Mouse (Mus musculus): ENCODE data around the gene Ppp4r1. TPM values are rescaled to one million over a fixed set of nuclear protein-coding genes. Genes with fewer than 3 reads are reported as not detected.

Gene Ppp4r1
- polyA plus RNA-seq, 1 experiment from 2014 or later: 25.0 TPM

DNA sequence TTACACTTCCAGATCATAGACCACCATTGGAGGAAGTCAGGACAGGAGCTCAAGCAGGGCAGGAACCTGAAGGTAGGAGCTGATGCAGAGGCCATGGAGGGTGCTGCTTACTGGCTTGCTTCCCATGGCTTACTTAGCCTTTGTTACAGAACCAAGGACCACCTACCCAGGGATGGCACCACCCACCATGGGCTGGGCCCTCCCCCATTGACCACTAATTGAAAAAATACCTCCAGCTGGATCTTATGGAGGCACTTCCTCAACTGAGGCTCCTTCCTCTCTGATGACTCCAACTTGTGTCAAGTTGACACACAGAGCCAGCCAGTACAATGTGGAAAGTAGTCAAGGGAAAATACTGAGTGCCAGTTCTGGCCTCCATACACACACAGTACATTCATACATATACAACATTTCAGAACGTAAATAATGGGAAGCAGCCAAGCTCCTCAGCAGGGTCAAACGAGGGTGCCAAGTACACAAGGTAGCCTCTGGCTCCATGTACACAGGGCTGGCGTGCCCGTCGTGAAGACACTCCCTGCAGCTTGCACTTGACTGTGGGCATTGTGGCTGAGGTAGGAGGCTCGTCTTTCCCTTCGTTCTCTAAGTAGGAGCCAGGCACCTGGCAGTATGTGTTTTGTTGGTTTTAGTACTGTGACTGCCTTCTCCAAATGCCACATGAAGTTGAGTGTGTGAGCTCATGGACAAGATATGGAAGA lies 57.3 kb downstream of the Ppp4r1 start:
- Histone ChIP-seq H3K4me2 (no peak overlapping the region), H3K27ac (no peak overlapping the region), H3K27me3 (no peaks in the 10 kb centered on the region), H3K4me1 (replicated peaks) (no peaks in the 10 kb centered on the region), H3K9me3 (replicated peaks) (no peaks in the 10 kb centered on the region), H3K9ac (no peak overlapping the region), H3K4me3 (no peak overlapping the region), H3K36me3 (peaks cover 81% of the 10 kb centered on the region)
- ATAC-seq (replicated peaks; ENCODE audit: insufficient number of reproducible peaks, insufficient read depth, low FRiP score, low read depth): no peak
- 83% methylated on average over 7 of the region's 7 CpGs for WGBS

DNA sequence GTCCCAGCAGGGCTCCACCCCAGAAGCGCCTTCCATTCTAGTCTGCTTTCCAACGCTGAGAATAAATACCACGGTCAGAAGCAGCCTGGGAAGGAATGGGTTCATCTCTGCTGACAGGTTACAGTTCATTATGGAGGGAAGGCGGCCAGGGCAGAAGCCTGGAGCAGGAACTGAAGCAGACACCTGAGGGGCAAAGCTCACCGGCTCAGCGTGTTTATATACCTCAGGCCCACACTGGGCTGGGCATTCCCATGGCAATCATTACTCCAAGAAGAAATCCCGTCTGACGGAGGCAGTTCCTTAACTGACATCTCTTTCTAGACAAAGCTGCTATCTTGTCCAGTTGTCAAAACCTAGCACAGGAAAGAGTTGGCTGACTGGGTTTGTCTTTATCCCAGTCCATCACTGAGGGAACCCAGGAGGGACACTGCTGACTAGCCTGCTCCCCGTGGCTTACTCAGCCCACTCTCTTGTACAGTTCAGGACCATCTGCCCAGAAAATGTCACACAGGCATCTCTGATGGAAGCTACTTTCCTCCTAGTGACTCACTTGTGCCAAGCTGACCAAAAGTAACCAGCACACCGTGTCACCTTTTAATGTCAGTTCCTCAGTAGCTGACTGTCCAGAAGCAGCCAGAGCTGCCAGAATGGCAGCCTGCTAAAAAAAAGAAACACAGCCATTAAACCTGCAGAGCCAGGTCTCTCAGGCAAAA lies 60.5 kb downstream of the Ppp4r1 start:
- H3K4me1 ChIP-seq (replicated peaks): peaks cover 2% of the 10 kb centered on the region; the same call in 1 of the 2 replicates
- H3K4me2 ChIP-seq: no peak overlapping the region
- no peaks in the 10 kb centered on the region for H3K9me3 ChIP-seq (replicated peaks)
- H3K36me3 ChIP-seq: peaks cover 60% of the 10 kb centered on the region
- H3K9ac ChIP-seq: no peak overlapping the region
- WGBS: 85% methylated on average over 10 of the region's 10 CpGs
- no peaks in the 10 kb centered on the region for H3K27me3 ChIP-seq
- H3K4me3 ChIP-seq: no peak overlapping the region
- no peak overlapping the region for H3K27ac ChIP-seq
- no peak for ATAC-seq (replicated peaks; ENCODE audit: insufficient number of reproducible peaks, insufficient read depth, low FRiP score, low read depth)

DNA sequence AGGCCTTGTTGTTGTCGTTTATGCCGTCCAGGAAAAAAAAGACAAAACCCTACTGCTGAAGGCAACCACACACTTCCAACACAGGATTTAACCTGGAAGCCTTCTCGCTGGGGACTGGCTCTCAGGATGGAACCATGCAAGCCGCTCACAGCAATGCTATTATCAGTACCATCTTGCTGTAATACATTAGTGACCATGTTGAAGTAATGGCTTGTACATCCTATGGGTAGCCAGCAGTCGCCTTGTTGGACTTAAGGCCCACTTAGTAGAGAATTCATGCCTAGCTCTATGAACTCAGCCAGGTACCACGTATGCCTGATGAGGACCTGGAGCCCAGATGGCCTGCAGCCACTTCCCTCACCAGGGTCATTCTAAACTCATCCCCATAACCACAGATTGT lies 63.0 kb downstream of the Ppp4r1 start:
- 87% methylated on average over 6 of the region's 6 CpGs for WGBS
- H3K27me3 ChIP-seq: no peaks in the 10 kb centered on the region
- ATAC-seq (replicated peaks; ENCODE audit: insufficient number of reproducible peaks, insufficient read depth, low FRiP score, low read depth): no peak
- no peak overlapping the region for H3K27ac ChIP-seq
- H3K36me3 ChIP-seq: peaks cover 48% of the 10 kb centered on the region
- no peak overlapping the region for H3K4me3 ChIP-seq
- H3K9ac ChIP-seq: no peak overlapping the region
- H3K4me2 ChIP-seq: no peak overlapping the region
- no peaks in the 10 kb centered on the region for H3K9me3 ChIP-seq (replicated peaks)
- H3K4me1 ChIP-seq (replicated peaks): peaks cover 6% of the 10 kb centered on the region; the same call in 1 of the 2 replicates

DNA sequence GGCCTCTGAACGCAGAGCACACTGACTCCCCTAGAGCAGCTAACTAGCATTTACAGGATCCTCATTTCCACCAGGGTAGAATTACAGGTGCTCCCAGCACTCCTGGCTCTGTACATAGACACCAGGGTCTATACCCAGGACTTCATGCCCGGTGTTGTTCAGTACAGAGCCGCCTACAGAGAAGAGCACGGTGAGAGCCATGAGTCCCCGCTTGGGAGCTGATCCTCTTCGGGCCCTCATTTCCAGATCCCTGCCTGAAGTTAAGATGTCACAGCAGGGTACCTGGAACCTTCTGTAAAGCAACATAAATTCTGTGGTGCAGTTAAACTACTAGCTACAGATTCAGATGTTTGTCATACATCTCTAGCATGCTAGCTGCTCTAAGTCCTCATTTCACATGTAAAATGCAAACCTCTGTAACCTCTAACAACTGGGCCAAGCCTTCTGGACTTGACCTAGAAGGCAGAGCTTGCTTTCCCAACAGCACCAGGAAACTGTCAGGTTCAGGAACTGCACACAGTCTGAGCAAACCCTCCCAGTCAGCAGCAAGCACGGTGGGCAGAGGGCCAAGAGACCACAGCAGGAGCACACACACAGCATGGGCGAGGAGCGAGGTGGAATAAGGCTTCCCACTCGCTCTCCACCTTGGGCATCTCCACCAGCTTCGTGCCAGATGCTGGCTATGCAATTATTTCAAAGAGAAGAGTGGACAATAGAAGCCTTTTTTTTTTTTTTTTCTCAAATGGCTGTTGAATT lies 65.5 kb downstream of the Ppp4r1 start:
- H3K27me3 ChIP-seq: no peaks in the 10 kb centered on the region
- no peak overlapping the region for H3K4me3 ChIP-seq
- no peak overlapping the region; the same call in 1 of the 2 replicates for H3K27ac ChIP-seq
- ATAC-seq (replicated peaks; ENCODE audit: insufficient number of reproducible peaks, insufficient read depth, low FRiP score, low read depth): no peak
- WGBS: 70% methylated on average over 11 of the region's 11 CpGs
- peaks cover 6% of the 10 kb centered on the region; the same call in 1 of the 2 replicates for H3K4me1 ChIP-seq (replicated peaks)
- H3K9ac ChIP-seq: no peak overlapping the region
- H3K36me3 ChIP-seq: peaks cover 50% of the 10 kb centered on the region
- no peaks in the 10 kb centered on the region for H3K9me3 ChIP-seq (replicated peaks)
- H3K4me2 ChIP-seq: no peak overlapping the region

DNA sequence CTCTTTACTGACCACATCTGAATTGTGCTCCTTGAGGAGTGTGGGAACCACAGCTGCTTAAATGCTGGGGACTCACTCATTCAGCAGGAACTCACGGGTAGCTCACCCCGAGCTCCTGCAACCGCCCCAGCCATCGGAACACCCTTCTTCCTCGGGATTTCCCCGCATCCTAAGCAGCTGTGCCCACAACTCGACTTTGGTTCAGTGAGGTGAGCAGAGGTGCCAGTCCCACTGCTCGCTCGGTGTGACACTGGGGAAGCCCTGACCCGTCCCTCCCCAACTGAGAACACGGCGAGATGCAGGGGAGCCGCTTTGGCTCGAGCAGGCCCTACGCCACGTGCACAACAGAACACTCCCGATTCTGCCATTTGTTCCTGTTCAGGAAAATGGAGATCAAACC lies 68.1 kb downstream of the Ppp4r1 start:
- Histone ChIP-seq H3K9ac (no peak overlapping the region), H3K27me3 (no peaks in the 10 kb centered on the region), H3K4me1 (replicated peaks) (peaks cover 6% of the 10 kb centered on the region; the same call in 1 of the 2 replicates), H3K27ac (no peak overlapping the region), H3K9me3 (replicated peaks) (no peaks in the 10 kb centered on the region), H3K4me3 (no peak overlapping the region), H3K36me3 (peaks cover 49% of the 10 kb centered on the region), H3K4me2 (no peak overlapping the region)
- no peak for ATAC-seq (replicated peaks; ENCODE audit: insufficient number of reproducible peaks, insufficient read depth, low FRiP score, low read depth)
- WGBS: 89% methylated on average over 17 of the region's 17 CpGs

DNA sequence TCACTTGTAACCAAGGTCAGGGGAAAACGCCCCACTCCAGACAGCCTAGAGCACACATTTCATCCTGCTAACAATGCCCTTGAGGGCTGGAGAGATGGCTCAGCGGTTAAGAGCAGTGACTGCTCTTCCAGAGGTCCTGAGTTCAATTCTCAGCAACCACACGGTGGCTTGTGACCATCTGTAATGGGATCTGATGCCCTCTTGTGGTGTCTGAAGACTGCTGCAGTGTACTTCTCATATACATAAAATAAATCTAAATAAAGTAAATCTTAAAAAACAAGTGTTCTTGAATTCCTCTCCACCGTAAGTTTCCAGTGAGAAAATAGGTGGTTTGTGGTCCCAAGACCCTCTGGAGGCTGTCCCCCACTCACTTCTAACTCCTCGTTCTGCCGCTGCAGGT lies 69.4 kb downstream of the Ppp4r1 start:
- Histone ChIP-seq H3K9me3 (replicated peaks) (no peaks in the 10 kb centered on the region), H3K9ac (no peak overlapping the region), H3K4me3 (no peak overlapping the region), H3K27me3 (no peaks in the 10 kb centered on the region), H3K27ac (no peak overlapping the region), H3K36me3 (peaks cover 55% of the 10 kb centered on the region), H3K4me2 (no peak overlapping the region), H3K4me1 (replicated peaks) (peaks cover 6% of the 10 kb centered on the region; the same call in 1 of the 2 replicates)
- no peak for ATAC-seq (replicated peaks; ENCODE audit: insufficient number of reproducible peaks, insufficient read depth, low FRiP score, low read depth)
- WGBS: 93% methylated on average over 6 of the region's 6 CpGs

DNA sequence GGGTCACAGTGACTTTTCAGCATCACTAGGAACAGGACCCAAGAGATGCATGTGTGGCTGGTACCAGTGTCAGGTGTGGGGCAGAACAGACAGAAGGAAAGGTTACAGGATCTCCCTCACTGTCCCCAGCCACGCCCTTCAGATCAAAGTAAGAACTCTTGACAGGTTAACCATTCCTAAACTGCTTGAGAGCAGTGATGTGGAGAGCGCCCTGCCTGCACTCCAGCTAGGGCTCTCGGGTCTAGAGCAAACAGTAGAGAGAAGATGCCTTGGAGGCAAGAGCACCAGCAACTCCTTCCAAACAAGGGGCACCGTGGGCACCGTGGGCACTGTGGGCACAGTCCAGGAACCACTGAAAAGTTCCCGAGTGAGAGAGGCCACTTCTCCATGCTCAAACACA lies 71.0 kb downstream of the Ppp4r1 start:
- 80% methylated on average over 6 of the region's 6 CpGs for WGBS
- Histone ChIP-seq H3K9ac (no peak overlapping the region), H3K4me2 (no peak overlapping the region), H3K4me1 (replicated peaks) (no peaks in the 10 kb centered on the region), H3K36me3 (peaks cover 56% of the 10 kb centered on the region), H3K9me3 (replicated peaks) (no peaks in the 10 kb centered on the region), H3K4me3 (no peak overlapping the region), H3K27ac (no peak overlapping the region), H3K27me3 (no peaks in the 10 kb centered on the region)
- no peak for ATAC-seq (replicated peaks; ENCODE audit: insufficient number of reproducible peaks, insufficient read depth, low FRiP score, low read depth)

DNA sequence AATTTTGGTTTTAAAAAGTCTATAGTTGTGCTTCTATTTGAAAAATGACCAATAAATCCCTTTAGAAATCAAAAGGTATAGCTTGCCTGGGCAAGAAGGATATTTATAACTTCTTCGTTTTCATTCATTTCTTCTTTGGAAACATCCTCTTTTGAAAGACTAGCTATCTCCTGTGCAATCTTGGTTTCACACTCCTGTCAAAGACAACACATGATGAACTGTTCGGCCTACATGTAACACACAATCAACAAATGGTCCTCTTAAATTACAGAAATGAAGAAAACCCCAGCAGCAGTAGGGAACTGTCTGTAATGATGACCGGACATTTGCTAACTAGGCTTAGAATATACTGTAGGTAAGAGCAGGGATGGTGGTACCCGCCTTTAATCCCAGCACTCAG lies 71.6 kb downstream of the Ppp4r1 start:
- Histone ChIP-seq H3K4me1 (replicated peaks) (no peaks in the 10 kb centered on the region), H3K4me2 (no peak overlapping the region), H3K27me3 (no peaks in the 10 kb centered on the region), H3K9me3 (replicated peaks) (no peaks in the 10 kb centered on the region), H3K4me3 (no peak overlapping the region), H3K9ac (no peak overlapping the region), H3K36me3 (peaks cover 53% of the 10 kb centered on the region), H3K27ac (no peak overlapping the region)
- 89% methylated on average over 4 of the region's 4 CpGs for WGBS
- no peak for ATAC-seq (replicated peaks; ENCODE audit: insufficient number of reproducible peaks, insufficient read depth, low FRiP score, low read depth)

DNA sequence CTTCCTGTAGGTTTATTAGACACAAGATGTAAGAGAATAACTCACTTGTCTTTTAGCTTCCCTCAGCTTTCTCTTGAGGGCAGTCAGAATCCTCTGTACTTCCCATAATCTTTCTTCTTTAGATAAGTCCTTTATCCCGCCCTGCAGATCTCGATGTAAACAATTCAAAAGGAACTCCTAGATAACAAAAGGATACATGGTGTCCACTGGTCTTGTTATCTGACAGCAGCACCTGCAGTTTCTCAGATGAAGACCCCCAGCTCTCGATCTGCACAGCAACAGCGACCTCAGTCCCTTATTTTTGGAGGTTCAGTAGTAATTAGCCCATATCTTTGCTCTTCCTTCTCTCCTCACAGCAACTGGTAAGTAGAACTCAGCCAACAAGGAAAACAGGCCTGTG lies 75.2 kb downstream of the Ppp4r1 start:
- no peaks in the 10 kb centered on the region for H3K9me3 ChIP-seq (replicated peaks)
- H3K4me1 ChIP-seq (replicated peaks): no peaks in the 10 kb centered on the region
- H3K4me2 ChIP-seq: no peak overlapping the region
- no peak overlapping the region for H3K9ac ChIP-seq
- peaks cover 29% of the 10 kb centered on the region for H3K36me3 ChIP-seq
- no peak overlapping the region for H3K27ac ChIP-seq
- WGBS: 32% methylated on average over 4 of the region's 4 CpGs
- no peak overlapping the region for H3K4me3 ChIP-seq
- H3K27me3 ChIP-seq: no peaks in the 10 kb centered on the region
- ATAC-seq (replicated peaks; ENCODE audit: insufficient number of reproducible peaks, insufficient read depth, low FRiP score, low read depth): no peak

DNA sequence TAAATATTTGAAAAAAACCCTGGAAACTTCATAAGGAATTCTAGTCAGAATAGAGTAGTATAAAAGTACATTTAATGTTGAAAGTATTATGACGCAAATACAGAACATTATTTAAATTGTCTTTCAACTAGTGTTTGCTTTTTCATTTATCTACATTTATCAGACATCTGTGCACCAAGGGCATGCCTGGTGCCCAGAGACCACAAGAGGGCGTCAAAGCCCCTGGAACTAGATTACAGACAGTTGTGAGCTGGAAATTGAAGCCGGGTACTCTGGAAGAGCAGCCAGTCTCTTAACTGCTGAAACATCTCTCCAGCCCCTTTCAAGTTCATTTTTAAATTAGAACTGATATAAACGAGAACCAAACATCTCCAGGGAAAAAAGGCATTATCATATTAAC lies 80.2 kb downstream of the Ppp4r1 start:
- H3K4me3 ChIP-seq: no peak overlapping the region
- peaks cover 19% of the 10 kb centered on the region for H3K36me3 ChIP-seq
- no peak overlapping the region for H3K4me2 ChIP-seq
- H3K9ac ChIP-seq: no peak overlapping the region
- no peak overlapping the region for H3K27ac ChIP-seq
- WGBS: 64% methylated on average over 4 of the region's 4 CpGs
- no peaks in the 10 kb centered on the region for H3K4me1 ChIP-seq (replicated peaks)
- no peaks in the 10 kb centered on the region for H3K9me3 ChIP-seq (replicated peaks)
- H3K27me3 ChIP-seq: no peaks in the 10 kb centered on the region
- no peak for ATAC-seq (replicated peaks; ENCODE audit: insufficient number of reproducible peaks, insufficient read depth, low FRiP score, low read depth)

DNA sequence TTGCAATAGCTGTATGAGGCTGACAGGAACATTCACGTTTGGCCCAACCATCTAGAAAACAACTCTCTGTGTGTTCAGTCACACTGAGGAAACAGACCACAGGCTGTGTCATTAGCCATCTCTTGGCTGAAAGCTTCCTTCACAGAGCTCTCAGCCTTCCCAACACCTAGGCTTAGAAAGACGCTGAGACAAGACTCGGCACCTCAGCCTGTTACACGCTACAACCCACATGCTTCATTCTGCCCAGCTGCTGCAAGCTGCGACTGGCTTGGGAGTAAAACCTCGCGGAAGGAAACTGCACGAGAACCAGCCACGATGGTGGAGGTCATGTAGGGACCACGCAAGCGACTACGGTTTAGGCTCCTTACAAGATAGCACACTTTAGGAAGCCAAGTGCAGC lies 81.5 kb downstream of the Ppp4r1 start:
- H3K36me3 ChIP-seq: peaks cover 15% of the 10 kb centered on the region

More for the DNA sequence above, 81.5 kb downstream of the Ppp4r1 start:
- H3K4me1 ChIP-seq (replicated peaks): no peaks in the 10 kb centered on the region
- no peaks in the 10 kb centered on the region for H3K27me3 ChIP-seq
- no peak for ATAC-seq (replicated peaks; ENCODE audit: insufficient number of reproducible peaks, insufficient read depth, low FRiP score, low read depth)
- no peak overlapping the region for H3K4me2 ChIP-seq
- no peak overlapping the region for H3K27ac ChIP-seq
- no peak overlapping the region for H3K9ac ChIP-seq
- no peak overlapping the region for H3K4me3 ChIP-seq
- WGBS: 94% methylated on average over 12 of the region's 12 CpGs
- no peaks in the 10 kb centered on the region for H3K9me3 ChIP-seq (replicated peaks)
